Mouse (Mus musculus) activated CD4-positive, CD25-positive, alpha-beta regulatory T cell, adult 4 months (primary cell): ENCODE measurements around the gene Cpt1c. TPM values are rescaled to one million over a fixed set of nuclear protein-coding genes. Genes with fewer than 3 reads are reported as not detected.

Source experiments
- ATAC-seq: one replicate; pipeline ENCODE4 v1.8.0; 2017
- polyA plus RNA-seq, 2 experiments: library from polyadenylated mRNA; unstranded; fragments of 100-300 nt; shearing (Covaris generic); gene quantifications; one replicate each; pipeline ENCODE4 v1.2.1; 2017

Cpt1c gene
- polyA plus RNA-seq, 2 experiments from 2014 or later, result 0.80 to 0.98 TPM

GRCm38 (mm10) chr7:44960512-44960910, 14.1 kb downstream of the Cpt1c start:
- ATAC-seq, result no peak

- ATAC-seq, result no peak
Measured at GRCm38 (mm10) chr7:44959874-44960511, 14.7 kb downstream of the Cpt1c start.

GRCm38 (mm10) chr7:44959281-44959680, 15.4 kb downstream of the Cpt1c start:
- no peak for ATAC-seq

GRCm38 (mm10) chr7:44958208-44958607, 16.4 kb downstream of the Cpt1c start:
- no peak for ATAC-seq

- ATAC-seq, result no peak
Measured at GRCm38 (mm10) chr7:44957183-44957835, 17.3 kb downstream of the Cpt1c start.

- ATAC-seq, result no peak
Measured at GRCm38 (mm10) chr7:44956266-44956665, 18.4 kb downstream of the Cpt1c start.

GRCm38 (mm10) chr7:44955628-44956027, 19.0 kb downstream of the Cpt1c start:
- ATAC-seq, result no peak

- no peak for ATAC-seq
Measured at GRCm38 (mm10) chr7:44954091-44954885, 20.4 kb downstream of the Cpt1c start.

GRCm38 (mm10) chr7:44953561-44953960, 21.1 kb downstream of the Cpt1c start:
- ATAC-seq, result no peak

GRCm38 (mm10) chr7:44952611-44953306, 21.9 kb downstream of the Cpt1c start:
- no peak for ATAC-seq

GRCm38 (mm10) chr7:44951960-44952359, 22.7 kb downstream of the Cpt1c start:
- ATAC-seq, result no peak

- no peak for ATAC-seq
Measured at GRCm38 (mm10) chr7:44949922-44950321, 24.7 kb downstream of the Cpt1c start.

GRCm38 (mm10) chr7:44942904-44943303, 31.7 kb downstream of the Cpt1c start, which contains the start of gene Tsks:
Tsks (plus strand) TSS chr7:44943204.
- no peak for ATAC-seq

- ATAC-seq, result no peak
Measured at GRCm38 (mm10) chr7:44938680-44939079, 36.0 kb downstream of the Cpt1c start.

- ATAC-seq, result peak; percentile 94
Measured at GRCm38 (mm10) chr7:44929204-44930151, 45.2 kb downstream of the Cpt1c start, which contains the start of gene Ap2a1. Ap2a1 (minus strand) TSS chr7:44929496.

- ATAC-seq, result no peak
Measured at GRCm38 (mm10) chr7:44928570-44928969, 46.1 kb downstream of the Cpt1c start.

GRCm38 (mm10) chr7:44925468-44925867, 49.2 kb downstream of the Cpt1c start:
- no peak for ATAC-seq

GRCm38 (mm10) chr7:44922530-44922929, 52.1 kb downstream of the Cpt1c start:
- ATAC-seq, result no peak

GRCm38 (mm10) chr7:44919127-44919526, 55.5 kb downstream of the Cpt1c start:
- ATAC-seq, result no peak

GRCm38 (mm10) chr7:44918219-44918618, 56.4 kb downstream of the Cpt1c start:
- no peak for ATAC-seq

GRCm38 (mm10) chr7:44916881-44917280, 57.8 kb downstream of the Cpt1c start:
- ATAC-seq, result no peak

GRCm38 (mm10) chr7:44916191-44916590, 58.5 kb downstream of the Cpt1c start:
- ATAC-seq, result no peak
